Mouse (Mus musculus) brown adipose tissue, adult 24 weeks (tissue): ENCODE measurements around the gene Nupr1. TPM values are rescaled to one million over a fixed set of nuclear protein-coding genes. Genes with fewer than 3 reads are reported as not detected.

Experiments
- polyA plus RNA-seq: library from polyadenylated mRNA; stranded (reverse); fragments of >200 nt; gene quantifications from 2 replicates; pipeline ENCODE4 v1.2.4, GENCODE M21; 2012; ENCODE audit not compliant: missing spikeins, insufficient read depth, insufficient read length

The Nupr1 gene
- polyA plus RNA-seq, 1 experiment: 89.5 TPM

Other genes starting within 250 kb of the Nupr1 start
- gene Nfatc2ip, start 234.1 kb downstream of the Nupr1 start, polyA plus RNA-seq: 1.2 and 2.5 TPM in 2 replicates
- gene Cd19, start 216.0 kb downstream of the Nupr1 start, polyA plus RNA-seq: 2.4 TPM in 1 of 2 replicates, not detected in the other
- gene Rabep2, start 202.1 kb downstream of the Nupr1 start, polyA plus RNA-seq: 2.9 and 6.4 TPM in 2 replicates
- gene Atp2a1, start 167.8 kb downstream of the Nupr1 start, polyA plus RNA-seq: 236 and 316 TPM in 2 replicates
- gene Sh2b1, start 155.4 kb downstream of the Nupr1 start, polyA plus RNA-seq: 34.7 and 38.2 TPM in 2 replicates
- 184 and 254 TPM in 2 replicates for gene Tufm, start 143.5 kb downstream of the Nupr1 start, polyA plus RNA-seq
- gene Atxn2l, start 127.4 kb downstream of the Nupr1 start, polyA plus RNA-seq: 21.4 and 27.7 TPM in 2 replicates
- gene Eif3c, start 64.5 kb downstream of the Nupr1 start, polyA plus RNA-seq: 108 and 123 TPM in 2 replicates
- gene Apobr, start 45.9 kb downstream of the Nupr1 start, polyA plus RNA-seq: 5.8 and 12.6 TPM in 2 replicates
- gene Cln3, start 45.0 kb downstream of the Nupr1 start, polyA plus RNA-seq: 16.1 and 18.9 TPM in 2 replicates
- not detected in 2 replicates for gene Il27, start 35.9 kb downstream of the Nupr1 start, polyA plus RNA-seq
- 18.3 and 20.6 TPM in 2 replicates for gene Sgf29, start 18.4 kb upstream of the Nupr1 start, polyA plus RNA-seq
- 40.9 and 98.4 TPM in 2 replicates for gene Sult1a1, start 45.6 kb upstream of the Nupr1 start, polyA plus RNA-seq
- 40.0 and 49.0 TPM in 2 replicates for gene Bola2, start 64.5 kb upstream of the Nupr1 start, polyA plus RNA-seq
- gene Slx1b, start 64.9 kb upstream of the Nupr1 start, polyA plus RNA-seq: 4.0 and 5.8 TPM in 2 replicates
- 8.5 and 10.0 TPM in 2 replicates for gene Coro1a, start 76.9 kb upstream of the Nupr1 start, polyA plus RNA-seq
- 68.9 and 90.6 TPM in 2 replicates for gene Mapk3, start 128.7 kb upstream of the Nupr1 start, polyA plus RNA-seq
- gene Gdpd3, start 135.5 kb upstream of the Nupr1 start, polyA plus RNA-seq: not detected in 2 replicates
- gene Ypel3, start 146.1 kb upstream of the Nupr1 start, polyA plus RNA-seq: 156 and 157 TPM in 2 replicates
- gene Tbx6, start 150.6 kb upstream of the Nupr1 start, polyA plus RNA-seq: not detected in 2 replicates
- gene Ppp4c, start 161.6 kb upstream of the Nupr1 start, polyA plus RNA-seq: 46.4 and 53.3 TPM in 2 replicates
- 50.7 and 63.7 TPM in 2 replicates for gene Fam57b, start 166.8 kb upstream of the Nupr1 start, polyA plus RNA-seq
- not detected in 2 replicates for gene 4930451I11Rik, start 200.8 kb upstream of the Nupr1 start, polyA plus RNA-seq
- not detected in 2 replicates for gene Doc2a, start 216.6 kb upstream of the Nupr1 start, polyA plus RNA-seq
- 6.1 and 7.4 TPM in 2 replicates for gene Hirip3, start 231.1 kb upstream of the Nupr1 start, polyA plus RNA-seq
- gene Ino80e, start 231.5 kb upstream of the Nupr1 start, polyA plus RNA-seq: 16.4 and 27.1 TPM in 2 replicates